Mouse (Mus musculus): ENCODE data around the gene Olfr901. TPM values are rescaled to one million over a fixed set of nuclear protein-coding genes. Genes with fewer than 3 reads are reported as not detected.
"Not testable (repeated sequence)": the region's sequence is repeated elsewhere in the genome, so short reads cannot be mapped to it uniquely, and the experiment has no call there.

Gene Olfr901
- polyA plus RNA-seq (2014; fragmentation: Nextera tagmentation; extraction: Ambion mirVana) = not detected in 2 replicates

DNA sequence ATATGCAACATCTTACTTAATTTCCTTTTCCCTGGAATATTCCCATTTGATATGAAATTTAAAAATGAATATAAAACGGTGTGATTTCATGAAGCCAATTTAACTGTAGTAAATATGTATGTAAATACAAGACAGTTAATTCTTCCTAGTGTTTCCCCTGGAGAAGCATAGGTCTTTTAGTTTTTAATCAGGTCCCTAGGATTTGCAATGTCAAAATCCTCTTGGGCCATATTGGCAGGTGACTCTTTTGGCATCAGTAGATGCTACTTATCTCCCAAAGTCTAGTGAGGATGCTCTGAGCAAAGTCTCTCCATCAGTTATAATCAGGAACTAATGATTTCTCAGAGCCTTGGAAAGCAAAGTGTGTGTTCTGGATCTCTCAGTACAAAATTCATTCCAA is at the start of gene Olfr901:
Gene Olfr901, plus strand, starts transcription at position 301 of the 400 bp plus-strand sequence.
- no peaks in the 10 kb centered on the region for H3K27me3 ChIP-seq (ENCODE audit: control insufficient read depth, insufficient read depth, low read length)
- H3K4me1 ChIP-seq (ENCODE audit: control insufficient read depth, insufficient read depth, low read length) = no peaks in the 10 kb centered on the region
- no peaks in the 10 kb centered on the region for H3K36me3 ChIP-seq (ENCODE audit: control insufficient read depth, insufficient read depth, low read length)
- no peak within 1 kb of the TSS for H3K9ac ChIP-seq (ENCODE audit: low read depth, low read length)
- no peak within 1 kb of the TSS for H3K4me3 ChIP-seq (ENCODE audit: low read length)
- no peak within 1 kb of the TSS for H3K4me2 ChIP-seq (replicated peaks; ENCODE audit: low read depth, low read length)
- no peak for ATAC-seq (ENCODE audit: low FRiP score, low TSS enrichment)
- WGBS = 83% methylated on average over 1 of the region's 1 CpGs
- H3K27ac ChIP-seq (ENCODE audit: low read depth, low read length) = no peak within 1 kb of the TSS
- peaks cover 3% of the 10 kb centered on the region; the same call in 1 of the 2 replicates for H3K9me3 ChIP-seq (ENCODE audit: control insufficient read depth, low read length)

DNA sequence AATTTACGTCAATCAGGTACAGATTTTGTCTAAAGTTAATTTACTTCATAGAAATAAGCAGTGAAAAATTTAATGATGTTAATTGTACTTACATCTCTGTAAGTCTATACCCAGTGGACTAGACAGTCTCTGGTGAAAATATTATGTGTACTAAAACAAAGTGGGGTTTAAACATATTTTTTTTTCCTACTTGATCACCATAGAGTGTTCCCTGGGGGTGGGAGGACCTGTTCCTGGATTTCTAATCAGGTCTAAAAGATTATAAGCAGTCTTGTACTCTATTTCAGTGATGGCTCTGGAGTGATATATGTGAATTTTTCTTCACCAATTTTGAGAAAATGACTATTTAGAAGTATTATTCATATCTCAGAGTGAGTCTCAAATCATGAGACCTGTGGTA is 27.9 kb upstream of the Olfr901 start, which contains the start of gene Olfr147:
Gene Olfr147, plus strand, starts transcription at position 301 of the 400 bp plus-strand sequence.
- Histone ChIP-seq H3K27ac (ENCODE audit: low read depth, low read length) (no peak within 1 kb of the TSS), H3K9ac (ENCODE audit: low read depth, low read length) (no peak within 1 kb of the TSS), H3K36me3 (ENCODE audit: control insufficient read depth, insufficient read depth, low read length) (no peaks in the 10 kb centered on the region), H3K4me2 (replicated peaks; ENCODE audit: low read depth, low read length) (no peak within 1 kb of the TSS), H3K9me3 (ENCODE audit: control insufficient read depth, low read length) (no peaks in the 10 kb centered on the region), H3K4me3 (ENCODE audit: low read length) (no peak within 1 kb of the TSS), H3K4me1 (ENCODE audit: control insufficient read depth, insufficient read depth, low read length) (no peaks in the 10 kb centered on the region), H3K27me3 (ENCODE audit: control insufficient read depth, insufficient read depth, low read length) (no peaks in the 10 kb centered on the region)
- ATAC-seq (ENCODE audit: low FRiP score, low TSS enrichment) = no peak
- 83% methylated on average over 1 of the region's 1 CpGs for WGBS

DNA sequence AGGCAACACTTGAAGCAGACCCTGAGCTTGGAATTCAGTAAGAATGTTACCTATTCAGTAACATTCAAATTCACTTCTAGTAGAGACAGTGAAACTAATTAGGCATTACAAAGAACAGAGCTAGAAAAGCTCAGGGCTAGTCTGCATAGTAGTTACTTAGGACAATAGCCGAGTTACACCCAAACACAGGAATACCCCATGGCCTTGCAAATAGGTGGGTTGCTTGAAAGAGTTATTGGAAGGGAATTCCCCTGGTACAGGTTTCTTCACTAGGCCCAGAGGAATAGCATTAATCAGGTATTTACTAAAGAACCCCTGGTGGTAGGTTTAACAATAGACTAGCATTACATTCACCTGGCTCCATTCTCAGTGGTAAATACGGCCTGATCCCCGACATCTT is 21.8 kb upstream of the Olfr901 start:
- not testable (repeated sequence) for H3K36me3 ChIP-seq (ENCODE audit: control insufficient read depth, insufficient read depth, low read length); H3K27me3 ChIP-seq (ENCODE audit: control insufficient read depth, insufficient read depth, low read length); H3K4me3 ChIP-seq (ENCODE audit: low read length); H3K4me1 ChIP-seq (ENCODE audit: control insufficient read depth, insufficient read depth, low read length); ATAC-seq (ENCODE audit: low FRiP score, low TSS enrichment); H3K9me3 ChIP-seq (ENCODE audit: control insufficient read depth, low read length); H3K4me2 ChIP-seq (replicated peaks; ENCODE audit: low read depth, low read length); H3K9ac ChIP-seq (ENCODE audit: low read depth, low read length); H3K27ac ChIP-seq (ENCODE audit: low read depth, low read length)
- WGBS = 94% methylated on average over 3 of the region's 3 CpGs

DNA sequence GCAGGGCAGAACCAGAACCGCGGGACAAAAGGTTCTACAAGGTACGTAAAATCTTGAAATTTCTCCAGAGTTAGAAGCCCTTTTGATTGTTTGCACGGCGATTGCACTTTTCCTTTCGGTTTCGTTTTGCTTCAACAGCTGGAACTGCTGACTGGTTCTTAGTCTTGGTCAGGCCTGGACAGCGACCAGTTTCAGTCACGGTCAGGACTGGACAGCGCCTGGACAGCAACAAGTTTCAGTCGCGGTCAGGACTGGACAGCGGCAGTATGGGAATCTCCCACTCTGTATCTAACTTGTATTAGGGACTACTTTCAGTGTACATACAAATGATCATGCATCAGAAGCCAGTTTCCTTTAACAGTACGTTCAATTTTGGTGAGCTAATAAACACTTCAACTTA is 15.8 kb upstream of the Olfr901 start:
- WGBS = 90% methylated on average over 14 of the region's 14 CpGs
- not testable (repeated sequence) for ATAC-seq (ENCODE audit: low FRiP score, low TSS enrichment)

DNA sequence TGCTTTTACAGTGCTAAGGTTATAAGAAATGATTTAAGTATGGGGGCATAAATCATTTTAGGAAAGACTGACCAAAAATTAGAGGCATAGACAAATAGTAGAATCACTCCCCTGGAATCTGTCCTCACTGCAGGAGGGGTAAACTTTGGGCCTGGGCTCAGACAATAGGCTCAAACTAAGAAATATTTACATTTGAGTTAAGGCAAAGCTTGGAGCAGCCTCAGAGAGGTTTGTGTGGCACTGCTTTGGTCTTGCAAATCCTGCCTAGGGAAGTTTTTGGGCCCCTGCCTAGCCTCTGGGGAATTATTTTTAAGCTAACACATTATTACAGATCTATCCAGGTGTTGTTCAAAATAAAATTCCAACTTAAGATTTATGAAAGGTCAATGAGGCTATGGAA is 5.5 kb upstream of the Olfr901 start:
- no peak for ATAC-seq (ENCODE audit: low FRiP score, low TSS enrichment)

More for the DNA sequence above, 15.8 kb upstream of the Olfr901 start:
- not testable (repeated sequence) for H3K9me3 ChIP-seq (ENCODE audit: control insufficient read depth, low read length); H3K27me3 ChIP-seq (ENCODE audit: control insufficient read depth, insufficient read depth, low read length); H3K4me3 ChIP-seq (ENCODE audit: low read length); H3K4me1 ChIP-seq (ENCODE audit: control insufficient read depth, insufficient read depth, low read length); H3K4me2 ChIP-seq (replicated peaks; ENCODE audit: low read depth, low read length); H3K9ac ChIP-seq (ENCODE audit: low read depth, low read length); H3K36me3 ChIP-seq (ENCODE audit: control insufficient read depth, insufficient read depth, low read length); H3K27ac ChIP-seq (ENCODE audit: low read depth, low read length)

DNA sequence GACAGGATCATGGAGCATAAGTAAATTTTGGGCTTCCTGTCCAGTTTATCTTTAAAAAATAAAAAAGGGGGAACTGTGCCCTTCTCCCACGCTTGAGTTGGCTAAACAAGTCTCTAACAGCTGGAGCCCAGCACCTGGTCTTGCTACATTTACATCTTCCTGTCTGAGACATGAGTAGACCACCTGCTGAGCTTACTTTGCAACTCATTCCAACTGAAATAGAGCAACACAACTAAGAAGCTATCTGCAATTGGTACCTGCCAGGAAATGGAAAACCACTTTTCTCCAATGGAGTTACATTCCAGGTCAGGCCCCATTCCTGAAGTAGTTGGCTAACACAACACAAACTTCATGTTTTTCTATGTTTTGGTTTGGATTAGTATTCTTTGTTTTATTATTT is 2.2 kb upstream of the Olfr901 start:
- H3K9ac ChIP-seq (ENCODE audit: low read depth, low read length) = no peak overlapping the region
- 67% methylated on average over 1 of the region's 1 CpGs for WGBS
- no peak overlapping the region for H3K4me2 ChIP-seq (replicated peaks; ENCODE audit: low read depth, low read length)
- H3K27me3 ChIP-seq (ENCODE audit: control insufficient read depth, insufficient read depth, low read length) = no peaks in the 10 kb centered on the region
- peaks cover 3% of the 10 kb centered on the region; the same call in 1 of the 2 replicates for H3K9me3 ChIP-seq (ENCODE audit: control insufficient read depth, low read length)
- no peaks in the 10 kb centered on the region for H3K36me3 ChIP-seq (ENCODE audit: control insufficient read depth, insufficient read depth, low read length)
- no peak overlapping the region for H3K4me3 ChIP-seq (ENCODE audit: low read length)
- H3K27ac ChIP-seq (ENCODE audit: low read depth, low read length) = no peak overlapping the region
- H3K4me1 ChIP-seq (ENCODE audit: control insufficient read depth, insufficient read depth, low read length) = no peaks in the 10 kb centered on the region
- no peak for ATAC-seq (ENCODE audit: low FRiP score, low TSS enrichment)

More for the DNA sequence above, 5.5 kb upstream of the Olfr901 start:
- H3K4me2 ChIP-seq (replicated peaks; ENCODE audit: low read depth, low read length) = no peak overlapping the region
- H3K27ac ChIP-seq (ENCODE audit: low read depth, low read length) = no peak overlapping the region
- no peak overlapping the region for H3K9ac ChIP-seq (ENCODE audit: low read depth, low read length)
- no peaks in the 10 kb centered on the region for H3K36me3 ChIP-seq (ENCODE audit: control insufficient read depth, insufficient read depth, low read length)
- peaks cover 3% of the 10 kb centered on the region; the same call in 1 of the 2 replicates for H3K9me3 ChIP-seq (ENCODE audit: control insufficient read depth, low read length)
- no peaks in the 10 kb centered on the region for H3K4me1 ChIP-seq (ENCODE audit: control insufficient read depth, insufficient read depth, low read length)
- H3K27me3 ChIP-seq (ENCODE audit: control insufficient read depth, insufficient read depth, low read length) = no peaks in the 10 kb centered on the region
- no peak overlapping the region for H3K4me3 ChIP-seq (ENCODE audit: low read length)

DNA sequence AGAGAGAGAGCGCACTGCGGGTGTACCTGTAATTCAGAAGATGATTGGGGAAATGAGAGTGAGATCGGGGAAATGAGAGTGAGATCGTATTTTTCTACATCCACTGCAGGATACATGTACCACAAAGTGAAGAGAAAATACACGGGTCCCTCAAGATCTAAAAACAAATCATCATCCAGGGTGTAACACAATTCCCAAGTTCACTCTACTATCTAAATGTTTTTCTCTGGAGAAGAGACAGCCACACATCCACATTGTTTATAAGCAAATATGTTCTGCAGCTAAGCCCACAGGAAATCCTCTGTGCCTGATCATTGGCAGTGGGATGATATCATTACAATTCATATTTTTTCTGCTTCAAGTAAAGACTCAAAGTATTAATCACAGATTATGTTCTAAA is 18.1 kb downstream of the Olfr901 start, which contains the start of gene Olfr902:
Gene Olfr902, plus strand, starts transcription at position 301 of the 400 bp plus-strand sequence.
- 85% methylated on average over 5 of the region's 5 CpGs for WGBS
- H3K4me2 ChIP-seq (replicated peaks; ENCODE audit: low read depth, low read length) = no peak within 1 kb of the TSS
- no peak for ATAC-seq (ENCODE audit: low FRiP score, low TSS enrichment)
- H3K9ac ChIP-seq (ENCODE audit: low read depth, low read length) = no peak within 1 kb of the TSS
- no peaks in the 10 kb centered on the region for H3K4me1 ChIP-seq (ENCODE audit: control insufficient read depth, insufficient read depth, low read length)
- H3K4me3 ChIP-seq (ENCODE audit: low read length) = no peak within 1 kb of the TSS
- H3K27me3 ChIP-seq (ENCODE audit: control insufficient read depth, insufficient read depth, low read length) = no peaks in the 10 kb centered on the region
- no peak within 1 kb of the TSS for H3K27ac ChIP-seq (ENCODE audit: low read depth, low read length)
- no peaks in the 10 kb centered on the region for H3K9me3 ChIP-seq (ENCODE audit: control insufficient read depth, low read length)
- H3K36me3 ChIP-seq (ENCODE audit: control insufficient read depth, insufficient read depth, low read length) = no peaks in the 10 kb centered on the region

DNA sequence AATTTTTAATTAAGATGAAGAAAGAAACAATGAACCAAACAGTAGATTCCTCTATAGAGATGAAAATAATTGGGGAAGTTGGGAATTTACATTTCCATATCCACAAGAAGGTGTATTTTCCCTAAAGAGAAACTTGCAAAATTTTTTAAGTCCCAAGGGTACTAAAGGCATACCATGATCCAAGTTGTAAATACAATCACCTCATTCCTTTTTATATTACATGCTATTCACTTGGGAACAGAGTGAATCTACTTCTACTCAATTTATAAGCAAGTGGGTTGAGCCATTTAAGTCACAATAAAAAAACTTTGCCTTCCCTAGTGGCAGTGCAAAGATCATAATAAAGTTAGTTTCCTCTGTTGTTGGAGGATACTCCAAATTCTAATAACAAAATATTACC is 33.6 kb downstream of the Olfr901 start, which contains the start of gene Olfr904:
Gene Olfr904, plus strand, starts transcription at position 301 of the 400 bp plus-strand sequence.
- Histone ChIP-seq H3K27ac (ENCODE audit: low read depth, low read length) (no peak within 1 kb of the TSS), H3K27me3 (ENCODE audit: control insufficient read depth, insufficient read depth, low read length) (no peaks in the 10 kb centered on the region), H3K4me3 (ENCODE audit: low read length) (no peak within 1 kb of the TSS), H3K9me3 (ENCODE audit: control insufficient read depth, low read length) (no peaks in the 10 kb centered on the region), H3K4me2 (replicated peaks; ENCODE audit: low read depth, low read length) (no peak within 1 kb of the TSS), H3K4me1 (ENCODE audit: control insufficient read depth, insufficient read depth, low read length) (no peaks in the 10 kb centered on the region), H3K36me3 (ENCODE audit: control insufficient read depth, insufficient read depth, low read length) (no peaks in the 10 kb centered on the region), H3K9ac (ENCODE audit: low read depth, low read length) (no peak within 1 kb of the TSS)
- no peak for ATAC-seq (ENCODE audit: low FRiP score, low TSS enrichment)

DNA sequence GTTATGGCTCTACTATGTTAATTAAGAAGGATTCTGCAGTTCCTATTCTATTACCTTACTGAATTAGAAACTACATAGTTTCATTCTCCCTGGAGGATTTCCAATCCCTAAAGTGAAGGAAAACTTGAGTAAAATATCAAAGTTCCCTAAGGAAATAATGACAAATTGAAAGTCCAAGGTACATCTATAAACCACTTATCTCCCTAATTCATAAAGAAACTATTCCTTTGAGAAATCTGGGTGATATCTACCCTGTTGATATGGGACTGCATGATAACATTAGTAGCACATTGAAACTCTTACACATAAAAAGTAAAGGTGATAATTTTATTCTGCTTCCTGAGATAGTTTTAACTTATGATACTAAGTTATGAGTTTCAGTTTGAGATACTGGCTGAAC is 41.6 kb downstream of the Olfr901 start, which contains the start of gene Olfr905:
Gene Olfr905, plus strand, starts transcription at position 301 of the 400 bp plus-strand sequence.
- Histone ChIP-seq H3K4me3 (ENCODE audit: low read length) (no peak within 1 kb of the TSS), H3K4me1 (ENCODE audit: control insufficient read depth, insufficient read depth, low read length) (no peaks in the 10 kb centered on the region)
- ATAC-seq (ENCODE audit: low FRiP score, low TSS enrichment) = no peak

More for the DNA sequence above, 41.6 kb downstream of the Olfr901 start, which contains the start of gene Olfr905:
- H3K4me2 ChIP-seq (replicated peaks; ENCODE audit: low read depth, low read length) = no peak within 1 kb of the TSS
- no peaks in the 10 kb centered on the region for H3K9me3 ChIP-seq (ENCODE audit: control insufficient read depth, low read length)
- no peaks in the 10 kb centered on the region for H3K27me3 ChIP-seq (ENCODE audit: control insufficient read depth, insufficient read depth, low read length)
- H3K27ac ChIP-seq (ENCODE audit: low read depth, low read length) = no peak within 1 kb of the TSS
- no peak within 1 kb of the TSS for H3K9ac ChIP-seq (ENCODE audit: low read depth, low read length)
- no peaks in the 10 kb centered on the region for H3K36me3 ChIP-seq (ENCODE audit: control insufficient read depth, insufficient read depth, low read length)
